Mouse (Mus musculus) bone marrow, adult 2 months (tissue): ENCODE measurements around the gene Top3a.

Source experiments
- CTCF ChIP-seq: fragments of 200-500 bp; IDR thresholded peaks from 2 replicates; pipeline ENCODE4 v1.5.1; 2011; ENCODE audit warnings: low read length, control low read depth; ENCODE audit not compliant: control insufficient read depth, insufficient read depth
- POLR2A ChIP-seq: fragments of 200-500 bp; IDR thresholded peaks from 2 replicates; pipeline ENCODE4 v1.6.1; 2011; ENCODE audit warnings: low read depth, mild to moderate bottlenecking, control low read depth, low read length, borderline replicate concordance; ENCODE audit not compliant: control insufficient read depth

GRCm38 (mm10) chr11:60708631-60709030, 68.5 kb downstream of the Top3a start:
- no peak for TF ChIP-seq POLR2A
- TF ChIP-seq CTCF, result no peak
